Mouse (Mus musculus): ENCODE results near the gene Aplp2. TPM values are rescaled to one million over a fixed set of nuclear protein-coding genes. Genes with fewer than 3 reads are reported as not detected.

The Aplp2 gene
- polyA plus RNA-seq, 1 experiment, result 427 TPM

GRCm38 (mm10) chr9:31209502-31209901 is 2.1 kb downstream of the Aplp2 start:
- Histone ChIP-seq H3K4me1 (ENCODE audit: control insufficient read depth, insufficient read depth, low read length) (peaks cover 28% of the 10 kb centered on the region), H3K27ac (ENCODE audit: insufficient read depth, low read depth, low read length) (no peak overlapping the region), H3K4me3 (ENCODE audit: insufficient read depth, low read length) (no peak overlapping the region)
- TF ChIP-seq POLR2A (IDR thresholded peaks at IDR 0.05; ENCODE audit: borderline replicate concordance, low read depth, low read length), result no peak
- no peak for TF ChIP-seq CTCF (IDR thresholded peaks at IDR 0.05; ENCODE audit: low read depth, low read length)

- Histone ChIP-seq H3K4me3 (ENCODE audit: insufficient read depth, low read length) (no peak overlapping the region), H3K4me1 (ENCODE audit: control insufficient read depth, insufficient read depth, low read length) (peaks cover 38% of the 10 kb centered on the region), H3K27ac (ENCODE audit: insufficient read depth, low read depth, low read length) (no peak overlapping the region)
- TF ChIP-seq CTCF (IDR thresholded peaks at IDR 0.05; ENCODE audit: low read depth, low read length) (no peak), POLR2A (IDR thresholded peaks at IDR 0.05; ENCODE audit: borderline replicate concordance, low read depth, low read length) (no peak)
These were observed 3.9 kb downstream of the Aplp2 start for GRCm38 (mm10) chr9:31207732-31208131.

GRCm38 (mm10) chr9:31204722-31205121 is 6.9 kb downstream of the Aplp2 start:
- TF ChIP-seq POLR2A (IDR thresholded peaks at IDR 0.05; ENCODE audit: borderline replicate concordance, low read depth, low read length) (no peak), CTCF (IDR thresholded peaks at IDR 0.05; ENCODE audit: low read depth, low read length) (no peak)
- Histone ChIP-seq H3K4me1 (ENCODE audit: control insufficient read depth, insufficient read depth, low read length) (peaks cover 38% of the 10 kb centered on the region), H3K27ac (ENCODE audit: insufficient read depth, low read depth, low read length) (no peak overlapping the region), H3K4me3 (ENCODE audit: insufficient read depth, low read length) (no peak overlapping the region)

- peaks cover 33% of the 10 kb centered on the region for H3K4me1 ChIP-seq (ENCODE audit: control insufficient read depth, insufficient read depth, low read length)
- TF ChIP-seq CTCF (IDR thresholded peaks at IDR 0.05; ENCODE audit: low read depth, low read length) (no peak), POLR2A (IDR thresholded peaks at IDR 0.05; ENCODE audit: borderline replicate concordance, low read depth, low read length) (no peak)
- H3K4me3 ChIP-seq (ENCODE audit: insufficient read depth, low read length), result no peak overlapping the region
- H3K27ac ChIP-seq (ENCODE audit: insufficient read depth, low read depth, low read length), result no peak overlapping the region
These were observed 7.9 kb downstream of the Aplp2 start for GRCm38 (mm10) chr9:31203571-31204210.

GRCm38 (mm10) chr9:31203068-31203467 is 8.5 kb downstream of the Aplp2 start:
- no peak for TF ChIP-seq POLR2A (IDR thresholded peaks at IDR 0.05; ENCODE audit: borderline replicate concordance, low read depth, low read length)
- TF ChIP-seq CTCF (IDR thresholded peaks at IDR 0.05; ENCODE audit: low read depth, low read length), result no peak
- peaks cover 31% of the 10 kb centered on the region for H3K4me1 ChIP-seq (ENCODE audit: control insufficient read depth, insufficient read depth, low read length)
- no peak overlapping the region for H3K4me3 ChIP-seq (ENCODE audit: insufficient read depth, low read length)
- no peak overlapping the region for H3K27ac ChIP-seq (ENCODE audit: insufficient read depth, low read depth, low read length)

DNA sequence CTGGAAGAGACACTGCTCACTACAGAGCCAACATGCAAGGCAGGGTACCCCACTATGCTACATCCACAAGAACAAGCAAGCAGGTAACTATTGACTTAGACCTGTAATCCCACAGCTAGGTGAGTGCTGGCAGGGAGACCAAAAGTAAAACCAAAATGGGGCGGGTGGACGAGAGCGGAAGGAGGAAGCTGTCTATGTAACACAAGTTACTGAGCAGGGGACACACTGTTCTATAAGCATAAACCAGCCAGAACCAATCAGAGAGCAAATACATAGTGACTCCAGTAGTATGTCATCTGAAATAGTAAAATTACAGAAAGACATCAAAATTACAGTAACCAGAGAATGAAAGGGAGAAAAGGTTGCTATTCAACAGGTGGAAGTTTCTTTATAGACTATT is 13.0 kb downstream of the Aplp2 start:
- H3K27ac ChIP-seq (ENCODE audit: insufficient read depth, low read depth, low read length), result no peak overlapping the region
- no peak overlapping the region for H3K4me3 ChIP-seq (ENCODE audit: insufficient read depth, low read length)
- peaks cover 11% of the 10 kb centered on the region for H3K4me1 ChIP-seq (ENCODE audit: control insufficient read depth, insufficient read depth, low read length)
- TF ChIP-seq POLR2A (IDR thresholded peaks at IDR 0.05; ENCODE audit: borderline replicate concordance, low read depth, low read length) (no peak), CTCF (IDR thresholded peaks at IDR 0.05; ENCODE audit: low read depth, low read length) (no peak)

DNA sequence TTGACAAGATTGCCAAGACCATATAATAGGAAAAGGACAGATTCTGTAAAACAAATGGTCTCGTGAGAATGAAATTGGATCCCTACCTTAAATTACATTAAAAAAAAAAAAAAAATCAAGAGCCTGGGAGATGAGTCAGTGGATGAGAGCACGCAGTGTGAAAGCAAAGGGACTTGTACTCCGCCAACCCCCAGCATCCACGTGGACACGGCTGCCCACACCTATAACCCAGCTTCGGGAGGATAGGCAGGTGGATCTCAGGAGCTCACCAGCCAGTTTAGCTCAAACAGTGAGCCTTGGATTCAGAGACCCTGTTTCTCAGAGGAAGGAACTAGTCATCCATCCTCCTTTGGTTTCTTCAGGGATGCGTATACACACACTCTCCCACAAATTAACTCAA is 13.8 kb downstream of the Aplp2 start:
- Histone ChIP-seq H3K27ac (ENCODE audit: insufficient read depth, low read depth, low read length) (no peak overlapping the region), H3K4me3 (ENCODE audit: insufficient read depth, low read length) (no peak overlapping the region), H3K4me1 (ENCODE audit: control insufficient read depth, insufficient read depth, low read length) (peaks cover 5% of the 10 kb centered on the region)
- TF ChIP-seq CTCF (IDR thresholded peaks at IDR 0.05; ENCODE audit: low read depth, low read length) (no peak), POLR2A (IDR thresholded peaks at IDR 0.05; ENCODE audit: borderline replicate concordance, low read depth, low read length) (no peak)

GRCm38 (mm10) chr9:31196742-31197141 is 14.9 kb downstream of the Aplp2 start:
- H3K4me3 ChIP-seq (ENCODE audit: insufficient read depth, low read length), result no peak overlapping the region
- peaks cover 5% of the 10 kb centered on the region for H3K4me1 ChIP-seq (ENCODE audit: control insufficient read depth, insufficient read depth, low read length)
- no peak overlapping the region for H3K27ac ChIP-seq (ENCODE audit: insufficient read depth, low read depth, low read length)
- TF ChIP-seq POLR2A (IDR thresholded peaks at IDR 0.05; ENCODE audit: borderline replicate concordance, low read depth, low read length) (no peak), CTCF (IDR thresholded peaks at IDR 0.05; ENCODE audit: low read depth, low read length) (no peak)

GRCm38 (mm10) chr9:31195573-31195972 is 16.0 kb downstream of the Aplp2 start:
- no peak overlapping the region for H3K27ac ChIP-seq (ENCODE audit: insufficient read depth, low read depth, low read length)

DNA sequence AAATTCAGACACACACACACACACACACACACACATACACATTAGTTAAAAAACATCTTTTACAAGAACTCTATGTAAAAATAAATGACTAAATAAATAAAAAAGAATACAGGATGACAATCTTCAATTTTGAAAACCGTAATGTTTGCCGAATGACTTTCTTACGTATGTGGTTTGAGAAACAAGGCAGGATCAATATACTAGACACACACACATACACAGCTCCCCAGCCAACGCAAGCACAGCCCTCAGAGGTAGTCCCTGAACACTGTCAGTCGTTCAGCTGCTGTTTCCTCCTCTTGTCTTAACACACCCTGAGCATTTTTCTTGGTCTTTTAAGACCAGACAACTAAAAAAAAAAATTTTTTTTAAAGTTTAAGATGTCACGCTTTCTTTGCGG is 19.2 kb downstream of the Aplp2 start:
- Histone ChIP-seq H3K4me3 (ENCODE audit: insufficient read depth, low read length) (no peak overlapping the region), H3K4me1 (ENCODE audit: control insufficient read depth, insufficient read depth, low read length) (peaks cover 15% of the 10 kb centered on the region), H3K27ac (ENCODE audit: insufficient read depth, low read depth, low read length) (no peak overlapping the region)
- TF ChIP-seq POLR2A (IDR thresholded peaks at IDR 0.05; ENCODE audit: borderline replicate concordance, low read depth, low read length) (no peak), CTCF (IDR thresholded peaks at IDR 0.05; ENCODE audit: low read depth, low read length) (no peak)

More at GRCm38 (mm10) chr9:31195573-31195972, 16.0 kb downstream of the Aplp2 start:
- H3K4me1 ChIP-seq (ENCODE audit: control insufficient read depth, insufficient read depth, low read length), result peaks cover 5% of the 10 kb centered on the region
- no peak overlapping the region for H3K4me3 ChIP-seq (ENCODE audit: insufficient read depth, low read length)
- TF ChIP-seq CTCF (IDR thresholded peaks at IDR 0.05; ENCODE audit: low read depth, low read length), result no peak
- TF ChIP-seq POLR2A (IDR thresholded peaks at IDR 0.05; ENCODE audit: borderline replicate concordance, low read depth, low read length), result no peak
